Mouse (Mus musculus) embryonic facial prominence, embryonic 10.5 days (tissue): ENCODE measurements at regions not wholly inside any gene's neighbourhood (a gene's known extent, or its start where the extent isn't known, plus 50 kb on each side); places are given as distances from the start of the nearest gene placed in this dataset.

Source experiments
- DNase-seq: peaks from one replicate; pipeline ENCODE4 v3.0.0-alpha.2; 2017; ENCODE audit warnings: low spot score
- H3K27ac ChIP-seq: fragments of 300-500 bp; sonication (generic); replicated peaks from 2 replicates; pipeline ENCODE4 v1.5.1; 2016; ENCODE audit warnings: mild to moderate bottlenecking
- H3K27me3 ChIP-seq: fragments of 300-500 bp; sonication (generic); replicated peaks from 2 replicates; pipeline ENCODE4 v1.6.1; 2016; ENCODE audit warnings: low read depth, mild to moderate bottlenecking; ENCODE audit not compliant: poor library complexity, severe bottlenecking
- H3K36me3 ChIP-seq: fragments of 300-500 bp; sonication (generic); replicated peaks from 2 replicates; pipeline ENCODE4 v1.6.1; 2016; ENCODE audit warnings: mild to moderate bottlenecking, moderate library complexity
- H3K4me1 ChIP-seq: fragments of 300-500 bp; sonication (generic); 2 replicates; pipeline ENCODE4 v1.6.1; 2016
- H3K4me3 ChIP-seq: fragments of 300-500 bp; sonication (generic); 2 replicates; pipeline ENCODE4 v1.5.1; 2016; ENCODE audit warnings: mild to moderate bottlenecking, moderate library complexity
- H3K9me3 ChIP-seq: fragments of 300-500 bp; sonication (generic); 2 replicates; pipeline ENCODE4 v1.6.1; 2016; ENCODE audit warnings: mild to moderate bottlenecking
- WGBS: fragments of 180-500 bp; shearing (Covaris S2); methylation state at CpG from one replicate; pipeline ENCODE4 v1.1.7; 2016; 5-methylcytosine and 5-hydroxymethylcytosine counted together

DNA sequence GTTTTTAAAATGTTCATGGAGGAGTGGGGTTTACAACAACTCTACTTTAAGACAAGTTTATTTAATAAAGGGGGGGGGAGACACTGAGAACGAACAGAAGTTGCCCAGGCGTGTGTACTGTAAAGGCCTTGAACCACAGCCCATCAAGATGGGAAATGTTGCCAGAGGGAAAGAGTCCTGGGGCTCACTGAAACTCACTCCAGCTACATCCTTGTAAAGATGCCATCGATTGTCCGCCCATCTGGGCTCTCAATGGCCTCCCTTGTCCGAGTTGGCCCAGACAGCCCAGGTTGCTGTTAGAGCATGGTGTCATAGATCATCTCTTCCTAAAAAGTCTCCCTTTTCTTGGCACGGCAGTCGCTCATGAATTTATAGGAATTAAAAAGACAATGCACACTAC is 462.7 kb upstream of the Gm19410 start:
- Histone ChIP-seq H3K4me1 (no peaks in the 10 kb centered on the region), H3K36me3 (no peaks in the 10 kb centered on the region), H3K27me3 (no peaks in the 10 kb centered on the region), H3K9me3 (peaks cover 5% of the 10 kb centered on the region; the same call in 1 of the 2 replicates), H3K4me3 (no peak overlapping the region), H3K27ac (no peak overlapping the region)
- no peak for DNase-seq
- WGBS, result 92% methylated on average over 7 of the region's 7 CpGs

DNA sequence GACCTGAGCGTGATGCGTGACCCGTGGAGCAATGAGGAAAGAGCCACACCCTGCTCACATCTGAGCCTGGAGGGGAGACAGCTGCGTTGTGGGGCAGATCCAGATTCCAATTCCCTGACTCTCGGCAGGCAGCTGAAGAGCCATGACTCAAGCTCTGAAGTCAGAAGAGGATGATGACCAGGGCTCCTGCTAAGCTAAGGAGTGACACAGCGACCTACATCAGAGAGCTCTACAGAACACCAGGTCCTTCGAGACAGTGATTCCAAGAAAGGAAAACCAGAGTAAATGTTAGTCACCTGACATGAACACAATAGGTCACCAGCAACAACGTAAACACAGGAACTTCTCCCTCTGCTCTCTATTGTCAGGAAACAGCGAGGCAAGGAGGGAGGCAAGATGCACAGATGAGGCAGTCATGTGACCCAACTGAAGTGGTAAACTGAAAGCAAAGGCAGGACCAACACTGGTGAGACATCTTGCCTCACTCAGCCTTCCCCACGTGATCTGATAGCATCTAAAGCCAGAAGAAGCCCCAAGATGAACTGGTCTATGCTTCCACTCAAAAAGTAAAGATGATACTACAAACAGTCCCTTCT is 444.2 kb upstream of the Gm19410 start:
- Histone ChIP-seq H3K4me1 (no peaks in the 10 kb centered on the region), H3K27ac (no peak overlapping the region), H3K27me3 (no peaks in the 10 kb centered on the region), H3K9me3 (no peaks in the 10 kb centered on the region), H3K4me3 (no peak overlapping the region), H3K36me3 (no peaks in the 10 kb centered on the region)
- no peak for DNase-seq
- WGBS, result 85% methylated on average over 10 of the region's 10 CpGs

DNA sequence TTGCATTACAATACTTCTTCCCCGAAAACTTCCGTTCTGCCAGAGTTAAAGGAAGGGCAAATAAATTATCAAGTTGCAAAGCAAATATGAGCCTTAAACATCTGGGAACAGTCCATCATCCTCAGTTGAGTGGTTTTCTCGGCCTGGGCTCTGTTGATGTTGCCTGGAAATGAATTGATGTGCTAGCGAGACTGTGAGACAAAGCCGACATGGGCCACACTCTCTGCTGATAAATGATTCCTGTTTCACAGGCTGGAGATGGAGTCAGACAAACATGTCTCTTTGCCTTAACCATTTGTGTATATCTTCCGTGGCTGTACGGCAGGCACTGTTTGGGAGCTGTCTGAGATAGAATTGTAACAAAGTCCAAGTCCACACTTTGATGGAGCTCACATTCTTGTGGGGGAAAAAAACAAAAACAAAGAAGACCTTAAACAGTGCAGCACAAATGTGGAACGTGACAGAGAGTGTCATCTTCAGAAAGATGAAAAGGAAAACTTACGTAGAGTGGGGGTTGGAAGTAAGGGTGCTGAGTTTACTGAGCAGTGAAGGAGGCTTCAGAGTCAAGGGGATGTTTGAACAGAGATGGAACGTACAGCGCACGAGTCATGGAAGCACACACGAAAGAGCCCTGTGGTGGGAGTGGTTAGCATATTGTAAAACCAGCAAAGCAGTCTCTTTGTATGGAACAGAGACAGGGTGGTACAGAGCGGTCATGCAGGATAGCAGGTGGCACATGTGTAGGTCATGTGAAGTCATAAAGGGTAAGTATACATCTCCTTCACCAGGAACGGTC is 442.2 kb upstream of the Gm19410 start:
- Histone ChIP-seq H3K27me3 (no peaks in the 10 kb centered on the region), H3K27ac (no peak overlapping the region), H3K36me3 (no peaks in the 10 kb centered on the region), H3K9me3 (no peaks in the 10 kb centered on the region), H3K4me1 (no peaks in the 10 kb centered on the region), H3K4me3 (no peak overlapping the region)
- 85% methylated on average over 15 of the region's 15 CpGs for WGBS
- no peak for DNase-seq
